Mouse (Mus musculus) midbrain, postnatal 0 days (tissue): ENCODE measurements at regions not wholly inside any gene's neighbourhood (a gene's known extent, or its start where the extent isn't known, plus 50 kb on each side); places are given as distances from the start of the nearest gene placed in this dataset.

Experiments used
- ATAC-seq: fragments of 200-750 bp; cut with Nextera tagmentation; 2 replicates; pipeline ENCODE4 v1.8.0; 2017; ENCODE audit warnings: moderate number of reproducible peaks, mild to moderate bottlenecking, moderate TSS enrichment, moderate library complexity; ENCODE audit not compliant: low FRiP score
- DNase-seq: peaks from one replicate; pipeline ENCODE4 v3.0.0-alpha.2; 2015; ENCODE audit warnings: low spot score
- H3K27ac ChIP-seq: fragments of 300-500 bp; sonication (generic); 2 replicates; pipeline ENCODE4 v1.5.1; 2014; ENCODE audit warnings: low read depth, mild to moderate bottlenecking, low read length, mixed read lengths
- H3K27me3 ChIP-seq: fragments of 300-500 bp; sonication (generic); 2 replicates; pipeline ENCODE4 v1.6.1; 2014; ENCODE audit warnings: low read length, control low read depth, mixed read lengths; ENCODE audit not compliant: insufficient read depth
- H3K36me3 ChIP-seq: fragments of 300-500 bp; sonication (generic); 2 replicates; pipeline ENCODE4 v1.6.1; 2014; ENCODE audit warnings: low read length, control low read depth, mixed read lengths; ENCODE audit not compliant: insufficient read depth
- H3K4me1 ChIP-seq: fragments of 300-500 bp; sonication (generic); 2 replicates; pipeline ENCODE4 v1.6.1; 2014; ENCODE audit warnings: mild to moderate bottlenecking, control low read depth, antibody characterized with exemption, low read length, mixed read lengths; ENCODE audit not compliant: insufficient read depth
- H3K4me2 ChIP-seq: fragments of 300-500 bp; sonication (generic); 2 replicates; pipeline ENCODE4 v1.6.1; 2014; ENCODE audit warnings: low read depth, mild to moderate bottlenecking, low read length, mixed read lengths; ENCODE audit not compliant: poor library complexity, severe bottlenecking
- H3K4me3 ChIP-seq: fragments of 300-500 bp; sonication (generic); 2 replicates; pipeline ENCODE4 v1.5.1; 2014; ENCODE audit warnings: low read depth, mild to moderate bottlenecking, low read length, moderate library complexity
- H3K9ac ChIP-seq: fragments of 300-500 bp; sonication (generic); replicated peaks from 2 replicates; pipeline ENCODE4 v1.6.1; 2014; ENCODE audit warnings: mild to moderate bottlenecking, low read length, moderate library complexity, mixed read lengths; ENCODE audit not compliant: poor library complexity, severe bottlenecking
- H3K9me3 ChIP-seq: fragments of 300-500 bp; sonication (generic); 2 replicates; pipeline ENCODE4 v1.6.1; 2016; ENCODE audit warnings: low read length, control low read depth
- CTCF ChIP-seq: IDR thresholded peaks from 2 replicates; pipeline ENCODE4 v1.5.1; 2016; ENCODE audit warnings: antibody characterized with exemption, mild to moderate bottlenecking
- WGBS: fragments of 180-500 bp; shearing (Covaris S2); extraction: QIAGEN DNeasy Blood & Tissue Kit; methylation state at CpG from one replicate; pipeline ENCODE4 v1.1.7; 2014; 5-methylcytosine and 5-hydroxymethylcytosine counted together

GRCm38 (mm10) chr7:37832322-37832721 lies 58.9 kb upstream of the Zfp536 start:
- peaks cover 4% of the 10 kb centered on the region; the same call in 1 of the 2 replicates for H3K4me1 ChIP-seq
- 41% methylated on average over 4 of the region's 4 CpGs for WGBS
- H3K4me3 ChIP-seq = no peak overlapping the region
- no peaks in the 10 kb centered on the region for H3K9me3 ChIP-seq
- no peak overlapping the region for H3K9ac ChIP-seq
- DNase-seq = peak; percentile 27
- no peaks in the 10 kb centered on the region for H3K36me3 ChIP-seq
- H3K4me2 ChIP-seq = no peak overlapping the region
- TF ChIP-seq CTCF = no peak
- H3K27ac ChIP-seq = no peak overlapping the region
- H3K27me3 ChIP-seq = no peaks in the 10 kb centered on the region
- no peak for ATAC-seq

- no peaks in the 10 kb centered on the region for H3K27me3 ChIP-seq
- 79% methylated on average over 5 of the region's 5 CpGs for WGBS
- H3K9ac ChIP-seq = no peak overlapping the region
- no peak overlapping the region for H3K27ac ChIP-seq
- no peak for TF ChIP-seq CTCF
- H3K4me2 ChIP-seq = no peak overlapping the region
- no peaks in the 10 kb centered on the region for H3K9me3 ChIP-seq
- no peaks in the 10 kb centered on the region for H3K36me3 ChIP-seq
- no peak for DNase-seq
- no peak for ATAC-seq
- 0 out of 2 replicates have a peak, but pooled peaks cover 2% of the 10 kb centered on the region for H3K4me1 ChIP-seq
- no peak overlapping the region for H3K4me3 ChIP-seq
Observed at GRCm38 (mm10) chr7:37825766-37826165, 52.3 kb upstream of the Zfp536 start.
